Mouse (Mus musculus) intestine, embryonic 15.5 days (tissue): ENCODE data around the gene Erc2. TPM values are rescaled to one million over a fixed set of nuclear protein-coding genes. Genes with fewer than 3 reads are reported as not detected.

ENCODE experiments used
- ATAC-seq: fragments of 200-750 bp; cut with Nextera tagmentation; 2 replicates; pipeline ENCODE4 v1.8.0; 2017; ENCODE audit warnings: moderate TSS enrichment, moderate library complexity
- H3K27ac ChIP-seq: fragments of 300-500 bp; sonication (generic); 2 replicates; pipeline ENCODE4 v1.5.1; 2015; ENCODE audit warnings: mild to moderate bottlenecking, inconsistent platforms
- H3K27me3 ChIP-seq: fragments of 300-500 bp; sonication (generic); replicated peaks from 2 replicates; pipeline ENCODE4 v1.6.1; 2015; ENCODE audit warnings: inconsistent platforms
- H3K36me3 ChIP-seq: fragments of 300-500 bp; sonication (generic); 2 replicates; pipeline ENCODE4 v1.6.1; 2015; ENCODE audit warnings: inconsistent platforms
- H3K4me1 ChIP-seq: fragments of 300-500 bp; sonication (generic); replicated peaks from 2 replicates; pipeline ENCODE4 v1.6.1; 2015; ENCODE audit warnings: inconsistent platforms
- H3K4me2 ChIP-seq: fragments of 300-500 bp; sonication (generic); replicated peaks from 2 replicates; pipeline ENCODE4 v1.6.1; 2015; ENCODE audit warnings: mild to moderate bottlenecking, inconsistent platforms
- H3K4me3 ChIP-seq: fragments of 300-500 bp; sonication (generic); replicated peaks from 2 replicates; pipeline ENCODE4 v1.5.1; 2015; ENCODE audit warnings: inconsistent platforms
- H3K9ac ChIP-seq: fragments of 300-500 bp; sonication (generic); 2 replicates; pipeline ENCODE4 v1.6.1; 2015; ENCODE audit warnings: inconsistent platforms
- H3K9me3 ChIP-seq: fragments of 300-500 bp; sonication (generic); 2 replicates; pipeline ENCODE4 v1.6.1; 2016; ENCODE audit warnings: inconsistent platforms
- WGBS: fragments of 180-500 bp; shearing (Covaris S2); methylation state at CpG from one replicate; pipeline ENCODE4 v1.1.7; 2015; 5-methylcytosine and 5-hydroxymethylcytosine counted together
- polyA plus RNA-seq: library from polyadenylated mRNA; unstranded; fragments of >200 nt; fragmentation: Nextera tagmentation; extraction: Ambion mirVana; gene quantifications from 2 replicates; pipeline ENCODE4 v1.2.1, GENCODE M21; 2015

Erc2 gene
- polyA plus RNA-seq, 1 experiment from 2014 or later: 6.8 TPM

DNA sequence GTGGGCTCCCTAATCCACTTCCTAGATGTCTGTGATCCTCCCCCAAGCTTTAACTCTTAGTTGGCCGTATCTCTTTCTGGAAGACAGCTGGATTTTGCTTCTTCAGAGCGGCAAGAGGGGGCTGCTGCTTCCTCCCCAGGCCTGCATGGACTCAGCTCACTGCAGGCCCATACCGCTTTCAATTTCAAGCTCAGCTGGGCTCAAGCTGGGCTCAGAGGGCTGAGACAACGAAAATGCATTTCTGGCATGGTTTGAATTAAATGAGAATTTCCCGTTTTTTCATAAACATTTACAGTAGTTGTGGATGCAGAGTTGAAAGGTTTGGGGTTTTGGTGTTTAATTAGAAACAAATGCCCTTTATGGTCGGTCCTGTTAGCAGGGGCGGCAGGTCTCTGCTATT is 812.8 kb downstream of the Erc2 start:
- Histone ChIP-seq H3K4me3 (no peak overlapping the region), H3K27ac (no peak overlapping the region), H3K27me3 (no peaks in the 10 kb centered on the region), H3K4me1 (no peaks in the 10 kb centered on the region), H3K36me3 (no peaks in the 10 kb centered on the region), H3K9ac (no peak overlapping the region), H3K9me3 (no peaks in the 10 kb centered on the region), H3K4me2 (no peak overlapping the region)
- ATAC-seq: no peak
- 59% methylated on average over 7 of the region's 7 CpGs for WGBS

DNA sequence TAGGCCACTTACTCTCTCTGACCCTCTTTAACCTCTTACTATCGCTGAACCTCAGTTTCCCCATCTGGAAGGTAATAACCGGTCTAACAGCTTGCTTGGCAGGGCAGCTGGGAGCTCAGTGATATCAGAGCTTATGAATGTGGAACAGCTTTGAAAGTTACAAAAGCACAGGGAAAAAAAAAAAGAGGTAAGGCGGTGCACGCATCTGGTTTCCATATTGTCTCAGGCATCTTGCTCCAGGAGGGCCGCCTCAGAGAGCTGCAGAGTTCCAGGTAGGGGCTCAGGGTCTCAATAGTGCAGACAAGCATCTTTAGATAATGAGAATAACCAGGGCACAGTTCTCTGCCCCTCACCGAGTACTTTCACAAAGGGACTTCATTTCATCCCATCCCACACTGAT is 816.9 kb downstream of the Erc2 start:
- Histone ChIP-seq H3K9me3 (no peaks in the 10 kb centered on the region), H3K4me3 (no peak overlapping the region), H3K36me3 (no peaks in the 10 kb centered on the region), H3K4me2 (no peak overlapping the region), H3K9ac (no peak overlapping the region), H3K27me3 (0 out of 2 replicates have a peak, but pooled peaks cover 2% of the 10 kb centered on the region), H3K27ac (no peak overlapping the region), H3K4me1 (no peaks in the 10 kb centered on the region)
- 77% methylated on average over 6 of the region's 6 CpGs for WGBS
- no peak for ATAC-seq

DNA sequence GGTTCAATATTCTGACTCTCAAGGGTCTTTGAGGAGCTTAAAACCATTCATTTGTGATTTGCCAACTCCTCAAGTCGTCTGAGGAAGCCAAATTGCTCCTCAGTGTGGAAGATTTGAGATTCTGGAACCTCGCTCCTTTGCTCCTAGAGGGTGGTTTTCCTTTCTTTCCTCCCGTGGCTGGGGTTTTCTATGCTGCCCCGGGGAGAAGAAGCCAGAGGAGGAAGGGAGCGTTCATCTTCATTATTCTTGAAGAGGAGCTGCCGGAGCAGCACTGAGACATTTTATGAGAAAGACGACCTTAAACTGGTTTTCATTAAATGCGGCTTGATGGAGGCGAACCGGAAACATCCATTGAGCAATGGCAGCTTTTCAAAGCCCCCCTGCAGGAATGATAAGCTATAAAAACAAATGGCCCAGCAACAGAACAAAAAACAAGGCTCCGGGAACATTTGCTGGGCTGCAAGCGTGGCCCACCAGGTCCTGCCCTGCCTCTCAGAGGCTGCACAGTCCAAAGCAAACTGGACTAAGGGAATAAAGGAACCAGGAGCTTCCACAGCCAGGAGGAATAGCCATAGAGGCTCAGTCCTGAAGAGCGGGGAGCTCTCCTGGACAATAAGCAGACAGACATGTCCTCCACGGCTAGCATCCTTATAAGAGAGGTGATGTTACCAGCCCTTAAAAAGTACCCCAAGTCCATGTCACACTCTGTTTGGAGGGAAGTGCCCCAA is 819.2 kb downstream of the Erc2 start:
- Histone ChIP-seq H3K4me3 (no peak overlapping the region), H3K36me3 (no peaks in the 10 kb centered on the region), H3K4me1 (no peaks in the 10 kb centered on the region), H3K4me2 (no peak overlapping the region), H3K9me3 (no peaks in the 10 kb centered on the region), H3K27me3 (0 out of 2 replicates have a peak, but pooled peaks cover 2% of the 10 kb centered on the region), H3K27ac (no peak overlapping the region), H3K9ac (no peak overlapping the region)
- no peak for ATAC-seq
- WGBS: 55% methylated on average over 14 of the region's 14 CpGs

DNA sequence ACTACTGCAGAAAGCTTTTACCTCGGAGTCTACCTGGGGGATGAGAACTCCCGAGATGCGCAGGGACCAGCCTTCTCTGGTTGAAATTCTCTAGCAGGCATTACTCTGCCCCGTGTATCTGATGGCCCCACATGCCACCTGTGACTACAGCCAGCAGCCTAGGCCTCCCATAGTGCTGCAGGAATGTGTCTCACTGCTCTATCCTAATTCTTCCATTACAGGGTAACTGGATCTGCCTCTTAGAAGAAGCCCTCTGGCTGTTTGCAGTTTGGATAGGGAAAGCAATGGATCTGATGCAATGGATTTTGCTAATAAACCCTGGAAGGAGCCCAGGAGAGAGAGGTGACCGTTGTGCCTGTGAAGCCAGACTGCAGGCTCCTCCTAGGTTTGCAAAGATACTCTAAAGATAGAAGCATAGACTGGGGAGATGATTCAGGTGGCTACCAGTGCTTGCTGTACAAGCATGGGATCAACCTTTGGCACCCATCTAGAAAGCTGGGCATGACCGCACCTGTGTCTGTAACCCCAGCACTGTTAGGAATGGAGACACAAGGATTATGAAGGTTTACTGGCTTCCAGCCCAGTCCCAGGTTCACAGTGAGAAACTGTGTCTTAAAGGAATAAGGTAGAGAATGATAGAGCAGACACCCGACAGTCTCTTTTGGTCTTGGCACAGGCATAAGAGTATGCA is 821.2 kb downstream of the Erc2 start:
- no peak overlapping the region for H3K4me2 ChIP-seq
- 0 out of 2 replicates have a peak, but pooled peaks cover 2% of the 10 kb centered on the region for H3K27me3 ChIP-seq
- WGBS: 82% methylated on average over 7 of the region's 7 CpGs
- no peaks in the 10 kb centered on the region for H3K36me3 ChIP-seq
- no peak overlapping the region for H3K4me3 ChIP-seq
- H3K9me3 ChIP-seq: no peaks in the 10 kb centered on the region
- no peak overlapping the region for H3K27ac ChIP-seq
- no peak overlapping the region for H3K9ac ChIP-seq
- no peaks in the 10 kb centered on the region for H3K4me1 ChIP-seq
- no peak for ATAC-seq

DNA sequence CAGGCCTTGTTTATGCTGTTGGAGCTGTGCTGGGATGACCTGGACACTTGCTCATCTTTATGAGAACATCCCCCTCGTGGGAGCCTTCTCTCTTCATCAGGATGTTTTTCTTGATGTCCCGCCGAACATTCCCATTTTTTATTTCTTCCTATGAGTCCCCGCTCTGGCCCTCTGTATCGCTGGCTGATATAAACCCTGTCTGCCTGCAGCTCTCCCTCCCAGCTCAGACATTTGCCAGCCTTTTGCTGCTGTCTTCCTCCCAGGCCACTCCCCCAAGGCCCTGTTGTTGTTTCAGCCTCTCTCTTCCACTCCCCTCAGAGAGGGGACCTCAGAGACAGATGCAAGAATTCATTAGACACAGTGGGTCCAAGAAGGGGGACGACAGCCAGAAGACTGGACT is 823.5 kb downstream of the Erc2 start:
- no peak for ATAC-seq
- 48% methylated on average over 6 of the region's 6 CpGs for WGBS
- H3K27me3 ChIP-seq: 0 out of 2 replicates have a peak, but pooled peaks cover 2% of the 10 kb centered on the region
- no peak overlapping the region for H3K27ac ChIP-seq
- H3K9ac ChIP-seq: no peak overlapping the region
- no peak overlapping the region for H3K4me2 ChIP-seq
- no peaks in the 10 kb centered on the region for H3K9me3 ChIP-seq
- H3K4me1 ChIP-seq: no peaks in the 10 kb centered on the region
- no peak overlapping the region for H3K4me3 ChIP-seq
- H3K36me3 ChIP-seq: no peaks in the 10 kb centered on the region

DNA sequence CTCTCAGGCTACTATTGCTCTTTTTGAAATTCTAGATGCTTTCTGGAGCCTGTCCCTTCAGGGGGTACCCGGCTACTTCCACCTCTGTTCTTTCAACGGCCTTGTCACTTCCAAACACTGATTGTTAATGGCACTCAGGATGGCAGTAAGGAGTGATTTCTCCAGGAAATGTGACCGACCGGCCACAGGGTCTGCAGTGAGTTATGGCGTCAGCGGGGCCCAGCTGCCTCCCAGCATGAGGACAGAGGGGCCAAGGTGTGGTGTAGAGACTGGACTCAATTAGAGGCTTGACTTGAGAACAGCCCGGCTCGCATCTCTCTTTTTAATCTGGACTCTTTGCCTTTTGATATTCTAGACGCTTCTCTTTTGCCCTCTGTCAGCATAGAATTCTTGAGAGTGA is 829.5 kb downstream of the Erc2 start:
- Histone ChIP-seq H3K36me3 (no peaks in the 10 kb centered on the region), H3K4me1 (no peaks in the 10 kb centered on the region), H3K4me2 (no peak overlapping the region), H3K9me3 (no peaks in the 10 kb centered on the region), H3K27me3 (no peaks in the 10 kb centered on the region), H3K27ac (no peak overlapping the region), H3K4me3 (no peak overlapping the region), H3K9ac (no peak overlapping the region)
- no peak for ATAC-seq
- WGBS: 73% methylated on average over 9 of the region's 9 CpGs

DNA sequence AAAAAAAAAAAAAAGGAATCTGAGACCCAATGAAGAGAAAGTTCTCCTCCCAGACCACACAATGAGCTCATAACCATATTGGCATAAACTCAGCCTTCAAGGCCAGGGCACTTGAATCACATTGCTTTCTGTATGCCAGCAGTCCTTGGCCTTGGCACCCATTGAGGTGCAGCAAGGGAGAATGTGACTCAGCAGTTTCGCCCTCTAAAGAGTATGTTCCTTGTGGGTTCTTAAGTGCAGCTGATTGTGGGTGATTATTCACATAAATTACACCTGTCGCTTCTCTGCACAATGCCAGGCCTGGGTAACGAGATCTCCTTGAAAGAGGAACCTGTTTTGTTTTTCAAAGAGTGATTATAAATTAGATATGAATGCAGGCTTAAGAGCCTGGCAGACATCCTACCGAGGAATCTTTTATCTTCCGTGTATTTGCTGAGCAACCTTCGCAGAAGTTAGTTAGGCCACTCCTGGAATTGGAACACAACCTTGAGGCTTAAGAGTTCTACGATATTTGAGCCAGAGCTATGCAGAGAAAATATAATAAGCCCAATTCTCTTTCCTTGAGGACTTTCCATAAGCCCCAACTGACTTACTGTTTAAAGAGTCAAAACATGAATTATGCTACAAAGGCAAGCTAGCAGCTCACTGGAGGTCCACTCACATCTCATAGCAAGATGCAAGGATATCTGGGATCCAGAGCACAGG is 834.3 kb downstream of the Erc2 start:
- H3K9ac ChIP-seq: no peak overlapping the region
- no peak overlapping the region for H3K4me2 ChIP-seq
- WGBS: 57% methylated on average over 7 of the region's 7 CpGs
- H3K27me3 ChIP-seq: no peaks in the 10 kb centered on the region
- H3K4me3 ChIP-seq: no peak overlapping the region
- peak; percentile 55 for ATAC-seq
- no peaks in the 10 kb centered on the region for H3K4me1 ChIP-seq
- no peaks in the 10 kb centered on the region for H3K9me3 ChIP-seq
- H3K27ac ChIP-seq: no peak overlapping the region
- no peaks in the 10 kb centered on the region for H3K36me3 ChIP-seq

DNA sequence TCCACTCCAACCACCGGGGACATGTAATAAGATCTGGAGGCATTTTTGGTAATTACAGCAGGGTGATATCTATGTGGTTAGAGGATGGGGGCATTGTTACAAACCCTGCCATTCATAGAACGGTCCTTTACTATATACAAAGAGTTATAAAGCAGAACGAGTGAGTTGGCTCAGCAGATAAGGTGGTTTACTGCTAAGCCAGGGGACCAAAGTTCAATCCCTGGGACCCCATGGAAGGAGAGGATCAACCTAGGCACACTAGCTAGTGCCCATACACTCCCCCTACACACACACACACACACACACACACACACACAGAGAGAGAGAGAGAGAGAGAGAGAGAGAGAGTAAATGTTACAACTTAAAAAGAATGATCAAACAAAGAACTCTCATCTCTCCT is 835.2 kb downstream of the Erc2 start:
- Histone ChIP-seq H3K4me1 (no peaks in the 10 kb centered on the region), H3K4me3 (no peak overlapping the region), H3K27me3 (no peaks in the 10 kb centered on the region), H3K4me2 (no peak overlapping the region), H3K36me3 (no peaks in the 10 kb centered on the region), H3K27ac (no peak overlapping the region), H3K9me3 (no peaks in the 10 kb centered on the region), H3K9ac (no peak overlapping the region)
- ATAC-seq: peak; percentile 66
- WGBS: 53% methylated on average over 3 of the region's 3 CpGs

DNA sequence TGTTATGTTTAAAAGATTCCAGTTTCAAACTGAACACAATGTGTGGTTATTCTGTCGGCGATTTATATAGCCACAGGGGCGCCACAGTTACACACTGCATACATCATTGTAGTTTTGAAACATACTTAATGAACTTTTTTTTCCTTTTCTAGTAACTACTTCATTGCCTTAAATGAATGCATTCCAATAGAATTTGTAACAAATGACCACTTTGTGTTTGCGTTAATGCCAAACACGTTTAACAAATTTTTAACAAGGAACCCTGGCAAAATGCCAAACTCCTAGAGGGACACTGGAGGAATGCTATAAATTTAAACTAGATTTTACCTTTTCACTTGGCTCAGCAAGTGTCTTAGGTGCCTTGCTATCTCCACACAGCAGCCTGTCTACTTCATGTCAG is 845.7 kb downstream of the Erc2 start:
- H3K27ac ChIP-seq: no peak overlapping the region
- H3K4me1 ChIP-seq: 0 out of 2 replicates have a peak, but pooled peaks cover 3% of the 10 kb centered on the region
- H3K4me3 ChIP-seq: no peak overlapping the region
- H3K27me3 ChIP-seq: no peaks in the 10 kb centered on the region
- ATAC-seq: no peak
- no peak overlapping the region for H3K9ac ChIP-seq
- H3K36me3 ChIP-seq: no peaks in the 10 kb centered on the region
- H3K4me2 ChIP-seq: no peak overlapping the region
- H3K9me3 ChIP-seq: no peaks in the 10 kb centered on the region
- 39% methylated on average over 5 of the region's 5 CpGs for WGBS

DNA sequence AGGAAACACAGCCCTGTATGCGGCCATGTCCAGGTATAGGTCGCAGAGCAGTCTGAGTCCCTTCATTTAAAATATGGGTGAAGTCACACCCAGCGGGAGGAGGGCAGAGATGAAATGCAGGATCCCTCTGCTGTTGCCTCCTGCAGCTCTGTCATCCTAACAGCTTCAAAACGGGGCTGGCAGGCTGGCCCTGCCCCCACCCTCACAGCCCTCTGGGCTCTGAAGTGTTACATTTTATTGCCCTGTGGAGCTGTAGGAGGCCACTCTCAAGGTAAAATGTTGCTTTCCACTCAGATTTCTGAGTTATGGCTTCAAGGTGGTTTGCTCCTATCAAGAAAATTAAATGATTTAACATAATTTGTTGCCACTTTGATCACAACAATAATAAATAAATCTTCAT is 847.5 kb downstream of the Erc2 start:
- no peaks in the 10 kb centered on the region for H3K36me3 ChIP-seq
- 29% methylated on average over 4 of the region's 4 CpGs for WGBS
- H3K4me2 ChIP-seq: no peak overlapping the region
- ATAC-seq: no peak
- H3K4me1 ChIP-seq: 0 out of 2 replicates have a peak, but pooled peaks cover 3% of the 10 kb centered on the region
- no peak overlapping the region for H3K27ac ChIP-seq
- H3K4me3 ChIP-seq: no peak overlapping the region
- H3K27me3 ChIP-seq: no peaks in the 10 kb centered on the region
- no peak overlapping the region for H3K9ac ChIP-seq
- H3K9me3 ChIP-seq: no peaks in the 10 kb centered on the region

DNA sequence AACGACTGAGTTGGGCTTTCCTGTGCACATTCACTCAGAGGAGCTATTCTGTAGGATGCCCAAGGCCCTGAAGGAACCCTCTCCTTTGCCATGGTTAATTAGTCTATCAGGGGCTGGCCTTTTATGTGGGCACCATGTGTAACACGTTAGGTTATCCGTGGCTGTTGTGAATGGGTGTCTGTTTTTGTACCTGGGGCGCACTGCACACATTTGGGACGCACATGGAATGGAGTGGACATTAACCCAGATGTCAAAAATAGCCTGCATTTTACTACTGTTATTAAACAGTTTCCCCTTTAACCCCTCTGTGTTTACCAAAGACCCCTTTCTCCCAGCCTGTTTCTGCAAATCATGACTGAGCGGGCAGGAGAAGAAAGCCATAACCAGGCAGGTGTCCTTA is 848.0 kb downstream of the Erc2 start:
- H3K4me2 ChIP-seq: no peak overlapping the region
- no peaks in the 10 kb centered on the region for H3K27me3 ChIP-seq
- ATAC-seq: no peak

DNA sequence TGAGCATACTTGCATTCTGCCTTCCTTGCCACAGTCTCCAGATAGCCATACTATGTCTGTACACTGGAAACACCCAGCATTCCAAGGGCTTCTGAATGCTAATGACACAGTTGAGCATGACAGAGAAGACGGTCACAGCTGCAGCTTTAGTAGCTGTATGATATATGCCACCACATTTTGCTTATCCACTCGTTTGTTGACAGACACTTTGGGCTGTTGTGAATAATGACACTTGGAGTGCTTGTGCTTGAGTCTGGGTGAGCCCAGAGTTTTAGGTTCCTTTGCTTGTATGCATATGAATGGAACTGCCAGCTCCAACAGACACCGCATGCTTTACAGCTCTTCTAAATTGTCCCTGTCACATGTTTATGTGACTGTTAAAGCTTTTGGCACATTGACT is 852.8 kb downstream of the Erc2 start:
- ATAC-seq: no peak
- Histone ChIP-seq H3K9ac (no peak overlapping the region), H3K4me1 (no peaks in the 10 kb centered on the region), H3K36me3 (no peaks in the 10 kb centered on the region), H3K4me3 (no peak overlapping the region), H3K4me2 (no peak overlapping the region), H3K9me3 (no peaks in the 10 kb centered on the region), H3K27ac (no peak overlapping the region), H3K27me3 (no peaks in the 10 kb centered on the region)
- 52% methylated on average over 3 of the region's 3 CpGs for WGBS

More for the DNA sequence above, 848.0 kb downstream of the Erc2 start:
- no peak overlapping the region for H3K27ac ChIP-seq
- H3K9me3 ChIP-seq: no peaks in the 10 kb centered on the region
- 0 out of 2 replicates have a peak, but pooled peaks cover 3% of the 10 kb centered on the region for H3K4me1 ChIP-seq
- WGBS: 56% methylated on average over 6 of the region's 6 CpGs
- no peak overlapping the region for H3K9ac ChIP-seq
- H3K4me3 ChIP-seq: no peak overlapping the region
- H3K36me3 ChIP-seq: no peaks in the 10 kb centered on the region
